Mouse (Mus musculus) frontal cortex, adult (tissue): ENCODE results near the gene Zfp462.

ENCODE experiments used
- ATAC-seq: cut with Nextera tagmentation; 2 replicates; pipeline ENCODE4 v1.9.2; 2017; ENCODE audit warnings: mild to moderate bottlenecking, moderate library complexity, mixed read lengths; ENCODE audit not compliant: low TSS enrichment

Zfp462 gene

GRCm38 (mm10) chr4:54996064-54996463 is 51.2 kb downstream of the Zfp462 start:
- ATAC-seq = no peak

DNA sequence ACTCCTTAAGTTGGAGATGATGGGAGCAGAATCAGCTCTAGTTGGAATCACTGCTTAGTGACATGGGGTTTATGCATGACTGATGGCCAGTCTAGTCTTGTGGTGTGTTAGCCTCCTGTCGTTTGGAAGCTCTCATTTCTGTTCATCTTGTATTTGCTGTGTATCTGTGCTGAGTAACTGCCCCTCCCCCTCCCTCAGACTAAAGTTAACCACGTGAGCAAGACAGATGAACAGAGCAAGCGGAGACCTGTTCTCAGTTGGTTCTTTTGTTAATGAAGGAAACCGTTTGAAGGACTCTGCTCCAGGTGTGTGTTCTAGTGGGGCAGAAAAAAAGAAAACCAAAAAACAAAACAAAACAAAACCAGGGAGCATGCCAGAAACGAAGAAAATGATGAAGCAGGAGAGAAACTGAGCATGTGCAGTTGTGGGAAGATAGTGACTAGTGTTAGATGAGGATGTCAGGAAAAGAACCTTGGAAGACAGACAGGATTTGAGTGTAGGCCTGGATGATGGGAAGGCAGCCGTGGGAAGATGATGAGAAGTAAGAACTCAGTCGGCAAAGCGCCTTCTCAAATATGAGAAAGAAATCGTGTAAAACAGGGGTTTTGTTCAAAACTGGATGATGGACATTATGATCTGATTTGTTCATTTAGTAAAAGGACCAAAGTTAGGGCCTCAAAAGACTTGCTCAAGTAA is 53.4 kb downstream of the Zfp462 start:
- ATAC-seq = peak; percentile 59; the same call in 1 of the 2 replicates

DNA sequence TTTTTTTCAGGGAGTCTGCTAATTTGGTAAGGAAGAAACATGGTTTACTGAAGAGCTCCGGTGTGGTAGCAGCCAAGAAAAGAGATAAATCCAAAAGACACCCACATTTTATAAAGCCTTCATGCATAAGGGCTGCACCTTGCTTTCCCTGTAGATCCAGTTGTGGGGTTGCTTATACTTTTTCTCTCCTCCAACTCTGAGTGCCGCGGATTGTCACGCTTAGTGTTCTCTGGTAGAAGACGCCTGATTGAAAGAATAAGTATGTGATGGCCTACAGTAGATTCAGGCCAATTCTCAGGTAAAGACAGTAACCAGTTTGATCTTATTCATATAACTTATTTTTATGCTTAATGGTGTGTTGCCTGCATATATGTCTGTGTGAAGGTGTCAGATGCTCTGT is 54.7 kb downstream of the Zfp462 start:
- peak; percentile 59 for ATAC-seq

DNA sequence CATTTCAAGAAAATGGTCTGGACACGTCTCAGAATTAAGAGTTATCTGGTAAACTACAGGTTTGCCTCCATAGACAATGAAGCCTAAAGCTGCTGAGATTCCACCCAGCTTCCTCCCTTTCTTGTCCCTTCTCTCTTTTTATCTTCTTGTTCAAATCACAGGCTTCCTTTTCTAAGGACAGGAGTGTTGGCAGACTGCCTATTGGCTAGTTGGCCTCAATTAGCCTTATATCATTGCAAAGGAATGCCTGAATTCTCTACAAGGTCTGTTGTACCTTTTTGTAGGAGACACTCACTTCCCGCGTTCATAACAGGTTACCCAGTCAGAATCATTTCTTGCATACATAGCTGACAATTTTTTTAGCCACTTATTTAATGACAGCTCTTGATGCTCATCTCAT is 56.5 kb downstream of the Zfp462 start:
- ATAC-seq = no peak

DNA sequence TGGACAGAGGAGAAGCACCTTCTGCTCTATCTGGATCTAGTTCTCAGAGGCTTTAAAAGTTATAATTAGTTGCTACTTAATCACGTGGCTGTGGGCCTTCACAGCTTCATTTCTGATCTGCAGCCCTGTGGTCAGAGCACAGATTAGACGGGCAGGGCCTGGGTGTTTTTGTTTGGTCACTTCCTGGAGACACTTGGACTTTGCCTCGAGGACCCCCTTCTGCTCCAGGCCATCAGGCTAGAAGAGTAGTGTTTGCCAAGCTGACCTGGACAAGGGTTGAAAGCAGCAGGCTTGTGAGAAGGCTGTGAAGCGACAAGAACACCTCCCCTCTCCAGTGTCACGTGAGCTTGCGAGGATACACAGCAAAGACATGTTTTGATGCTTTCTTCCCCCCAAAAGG is 58.3 kb downstream of the Zfp462 start:
- ATAC-seq = no peak

DNA sequence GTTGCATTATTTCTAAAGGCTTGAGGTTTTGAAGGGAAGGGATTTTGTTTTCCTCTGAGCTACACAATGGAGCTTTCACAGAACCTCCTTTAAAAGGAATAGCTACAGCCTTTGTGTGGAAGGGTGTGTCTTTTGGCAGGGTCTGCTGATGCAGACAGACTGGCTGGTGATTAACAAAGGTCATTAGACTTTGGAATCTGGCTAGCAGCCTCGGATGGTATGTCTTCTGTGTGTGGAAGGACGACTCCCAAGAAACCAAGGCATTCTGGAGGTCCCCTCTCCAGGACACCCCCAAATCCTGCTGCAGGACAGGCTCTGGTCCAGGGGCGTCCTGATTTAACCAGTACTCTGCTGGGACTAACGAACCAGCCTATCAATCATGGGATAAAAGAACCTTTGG is 60.2 kb downstream of the Zfp462 start:
- ATAC-seq = peak; percentile 45

DNA sequence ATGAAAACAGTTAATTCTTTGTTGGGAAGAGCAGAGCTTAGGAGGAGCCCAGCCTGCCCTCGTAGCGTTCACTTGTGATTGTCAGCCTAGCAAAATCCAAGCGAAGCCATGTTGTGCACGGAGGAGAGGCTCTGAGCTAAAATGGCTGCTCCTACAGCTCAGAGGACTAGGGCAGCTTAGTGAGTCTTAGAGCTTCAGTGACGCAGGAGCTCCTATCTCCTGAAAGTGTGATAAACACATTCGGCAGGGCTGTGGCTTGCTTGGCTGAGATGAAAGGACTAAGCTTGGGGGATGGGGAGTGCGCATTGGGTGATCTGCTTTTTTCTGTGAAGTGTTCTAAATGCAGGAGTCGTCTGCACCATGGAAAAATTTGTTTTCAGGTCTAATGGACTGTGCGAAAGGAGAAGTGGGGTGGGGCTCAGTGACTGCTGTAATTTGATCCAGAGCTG is 60.7 kb downstream of the Zfp462 start:
- peak; percentile 88 for ATAC-seq

DNA sequence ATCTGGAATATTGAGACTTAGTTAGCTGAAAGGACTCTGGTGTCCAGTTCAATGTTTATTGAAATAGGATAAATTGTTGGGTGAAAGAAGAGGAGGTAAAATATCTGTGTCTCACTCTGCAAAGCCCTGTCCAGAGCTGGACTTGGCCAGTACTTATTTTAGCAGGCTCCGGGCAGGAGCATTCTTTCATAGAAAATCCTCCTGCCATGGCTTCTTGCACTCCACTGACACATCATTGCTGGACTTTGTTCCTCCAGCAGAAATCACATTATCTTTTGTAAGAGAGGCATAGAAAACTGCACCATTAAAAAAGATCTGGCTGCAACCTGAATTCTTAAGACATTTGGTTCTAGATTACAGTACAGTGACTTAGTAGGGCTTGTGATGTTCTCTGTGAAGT is 61.2 kb downstream of the Zfp462 start:
- peak; percentile 11; the same call in 1 of the 2 replicates for ATAC-seq

DNA sequence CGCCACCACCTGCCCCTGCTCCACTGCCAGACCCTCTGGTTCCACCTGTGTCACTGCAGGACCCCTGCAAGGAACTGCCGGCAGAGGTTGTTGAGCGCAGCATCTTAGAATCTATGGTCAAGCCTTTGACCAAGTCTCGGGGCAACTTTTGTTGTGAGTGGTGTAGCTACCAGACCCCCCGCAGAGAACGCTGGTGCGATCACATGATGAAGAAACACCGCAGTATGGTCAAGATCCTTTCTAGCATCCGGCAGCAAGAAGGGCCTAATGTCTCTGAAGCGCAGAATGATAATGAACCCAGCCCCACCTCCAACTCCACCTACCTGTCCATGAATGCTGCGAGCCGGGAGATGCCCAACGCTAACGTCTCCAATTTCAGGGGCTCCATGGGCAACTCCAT is 63.8 kb downstream of the Zfp462 start:
- ATAC-seq = no peak

GRCm38 (mm10) chr4:55011391-55011790 is 66.5 kb downstream of the Zfp462 start:
- ATAC-seq = no peak

DNA sequence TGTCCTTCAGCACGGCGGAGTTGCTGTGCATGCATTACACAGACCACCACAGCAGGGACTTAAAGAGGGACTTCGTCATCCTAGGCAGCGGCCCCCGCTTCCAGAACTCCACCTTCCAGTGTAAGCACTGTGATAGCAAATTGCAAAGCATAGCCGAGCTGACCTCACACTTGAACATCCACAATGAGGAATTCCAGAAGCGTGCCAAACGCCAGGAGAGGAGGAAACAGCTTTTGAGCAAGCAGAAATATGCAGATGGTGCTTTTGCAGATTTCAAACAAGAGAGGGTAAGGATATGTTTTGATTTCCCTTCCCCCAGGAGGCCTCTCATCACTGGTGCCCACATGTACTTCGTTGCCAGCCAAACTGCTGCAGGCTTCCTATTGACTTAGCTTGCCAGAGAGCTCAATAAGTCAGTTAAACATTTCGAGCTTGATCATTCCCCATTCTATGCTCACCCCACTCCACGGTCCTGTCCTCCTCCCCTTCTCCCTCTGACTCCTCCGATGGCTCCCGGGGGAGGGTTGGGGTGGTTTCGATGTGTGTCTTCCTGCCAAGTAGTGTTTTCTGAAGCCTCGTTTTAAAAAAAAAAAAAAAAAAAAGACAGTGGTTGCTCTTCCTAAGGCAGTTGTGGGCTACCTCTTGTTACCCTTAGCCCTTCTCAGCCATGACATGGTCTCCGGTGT is 68.9 kb downstream of the Zfp462 start:
- peak; percentile 87 for ATAC-seq

GRCm38 (mm10) chr4:55014731-55015463 is 70.0 kb downstream of the Zfp462 start:
- ATAC-seq = no peak

GRCm38 (mm10) chr4:55015517-55015916 is 70.7 kb downstream of the Zfp462 start:
- ATAC-seq = no peak

GRCm38 (mm10) chr4:55026109-55026646 is 81.3 kb downstream of the Zfp462 start:
- ATAC-seq = no peak

- ATAC-seq = no peak
Observed at GRCm38 (mm10) chr4:55030401-55030800, 85.6 kb downstream of the Zfp462 start.

GRCm38 (mm10) chr4:55032317-55032930 is 87.6 kb downstream of the Zfp462 start:
- ATAC-seq = peak; percentile 82

DNA sequence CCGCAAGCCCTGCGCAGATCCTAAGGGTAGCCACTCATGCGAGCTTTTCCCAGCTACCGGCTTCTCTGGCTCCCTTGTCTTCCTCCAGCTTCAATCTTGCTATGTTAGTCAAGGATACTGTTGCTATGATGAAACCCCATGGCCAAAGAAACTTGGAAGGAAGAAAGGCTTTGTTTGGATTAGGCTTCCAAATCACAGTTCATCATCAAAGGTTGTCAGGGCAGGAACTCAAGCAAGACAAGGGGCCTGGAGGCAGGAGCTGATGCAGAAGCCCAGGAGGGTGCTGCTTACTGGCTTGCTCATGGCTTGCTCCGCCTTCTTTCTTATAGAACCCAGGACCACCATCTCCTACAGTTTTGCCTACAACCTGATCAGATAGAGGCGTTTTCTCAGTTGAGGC is 88.6 kb downstream of the Zfp462 start:
- ATAC-seq = no peak

GRCm38 (mm10) chr4:55038139-55038538 is 93.3 kb downstream of the Zfp462 start:
- ATAC-seq = no peak

DNA sequence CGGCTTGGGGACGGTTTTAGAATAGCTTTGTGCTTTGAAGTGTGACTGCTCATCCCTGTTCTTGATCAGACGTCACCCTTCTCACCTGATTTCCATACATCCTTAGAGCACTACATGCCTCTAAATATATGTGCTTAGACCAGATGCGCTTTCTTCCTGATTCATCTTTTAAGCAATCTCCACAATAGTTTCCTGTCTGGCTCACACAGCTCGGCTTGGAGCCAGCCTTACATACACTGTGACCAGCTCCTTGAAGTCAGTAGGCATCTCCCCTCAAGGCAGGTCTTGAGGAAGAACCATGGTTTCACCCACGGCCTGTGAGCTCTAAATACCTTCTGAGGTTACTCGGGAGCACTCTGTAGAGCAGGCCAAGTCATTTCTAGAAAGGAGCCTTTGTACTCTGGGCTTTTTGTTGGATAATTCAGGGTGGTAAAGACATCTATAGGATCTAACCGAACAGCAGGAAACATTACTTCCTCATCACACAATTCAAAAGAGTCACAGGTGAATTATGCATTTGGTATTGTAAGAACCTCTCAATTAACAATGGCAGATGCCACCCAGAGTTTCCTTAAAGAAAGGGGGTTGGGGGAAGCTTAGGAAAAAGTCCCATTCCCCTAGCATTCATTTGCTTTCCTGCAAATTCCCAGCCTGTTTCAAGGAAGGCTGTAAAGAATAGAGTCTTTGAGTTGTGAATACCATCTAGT is 95.6 kb downstream of the Zfp462 start:
- ATAC-seq = peak; percentile 70

- ATAC-seq = 0 out of 2 replicates have a peak, but pooled peaks have one; percentile 7
Observed at GRCm38 (mm10) chr4:55041106-55041730, 96.4 kb downstream of the Zfp462 start.

DNA sequence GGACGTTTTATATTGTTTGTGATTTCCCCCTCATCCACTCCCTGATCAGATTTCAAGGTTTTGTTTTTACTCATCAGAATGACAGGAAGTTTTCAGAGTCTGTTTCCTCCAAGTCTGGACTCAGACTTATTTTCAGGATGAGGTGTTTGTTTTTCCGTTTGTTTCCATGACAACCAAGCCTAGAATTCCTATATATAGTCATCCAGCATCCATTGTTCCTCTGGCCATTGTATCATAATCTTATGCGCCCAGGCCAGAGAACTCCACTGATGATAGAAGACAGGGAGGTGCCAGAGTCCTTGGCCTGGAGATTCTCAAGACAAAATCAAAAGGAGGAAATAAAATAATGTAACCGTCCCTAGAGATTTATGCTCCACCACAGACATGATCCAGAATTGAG is 97.7 kb downstream of the Zfp462 start:
- no peak for ATAC-seq
